In genomic region chr6:52105031-52105593, GRCm38 (mm10) we compare ENCODE assay signal across 15 mouse cellular contexts. TPM values are rescaled to one million over a fixed set of nuclear protein-coding genes. Genes with fewer than 3 reads are reported as not detected.
DNase-seq lines count a peak whose midpoint lies in the region; ATAC-seq and TF ChIP-seq lines count a peak whose summit lies in the region.
"Had no signal": no experiment of that assay in that cellular context is flagged by ENCODE, and none has a peak within 500 bp of the region (broad histone marks: within the 10 kb centered on the region; RNA-seq: fewer than 3 reads in every experiment).

No protein-coding gene starts in this region.

- no peak overlapping the region for H3K4me3 ChIP-seq in heart, postnatal 0 days (ENCODE audit: low read depth, low read length)
- H3K4me3 ChIP-seq in ES-Bruce4 (ENCODE audit: low read depth, low read length), result peak overlapping the region; percentile 20; the same call in 1 of the 2 replicates
- H3K4me3 ChIP-seq in intestine, embryonic 15.5 days (replicated peaks), result no peak overlapping the region
- H3K4me3 ChIP-seq: limb, embryonic 13.5 days had no signal

- no peak for TF ChIP-seq CTCF in heart, postnatal 0 days (IDR thresholded peaks at IDR 0.05; ENCODE audit: low read depth)
- no peak for TF ChIP-seq CTCF in ES-Bruce4 (IDR thresholded peaks at IDR 0.05; ENCODE audit: low read depth, low read length)

- peak overlapping the region; percentile 21; the same call in 1 of the 2 replicates for H3K4me2 ChIP-seq in heart, postnatal 0 days (ENCODE audit: low read depth, low read length)
- H3K4me2 ChIP-seq in intestine, embryonic 15.5 days (replicated peaks), result peak overlapping the region; percentile 17; the same call in 1 of the 2 replicates
- H3K4me2 ChIP-seq: limb, embryonic 13.5 days; lung, embryonic 14.5 days had no signal

- peaks cover 9% of the 10 kb centered on the region for H3K27me3 ChIP-seq in heart, postnatal 0 days (ENCODE audit: control insufficient read depth, insufficient read depth, low read length)
- no peaks in the 10 kb centered on the region for H3K27me3 ChIP-seq in ES-Bruce4 (ENCODE audit: control insufficient read depth, insufficient read depth, low read length, poor library complexity, severe bottlenecking)
- no peaks in the 10 kb centered on the region for H3K27me3 ChIP-seq in intestine, embryonic 15.5 days (replicated peaks)

- 35% methylated on average over 13 of the region's 13 CpGs for WGBS in heart, postnatal 0 days
- WGBS in intestine, embryonic 15.5 days, result 41% methylated on average over 13 of the region's 13 CpGs

- no peak for TF ChIP-seq POLR2A in ES-Bruce4 (IDR thresholded peaks at IDR 0.05; ENCODE audit: insufficient read depth, low read length)

- TF ChIP-seq EP300 in heart, postnatal 0 days (IDR thresholded peaks at IDR 0.05; ENCODE audit: low read depth), result no peak
- TF ChIP-seq EP300 in ES-Bruce4 (IDR thresholded peaks at IDR 0.05; ENCODE audit: insufficient read depth, low read depth, low read length), result peak; percentile 86

- no peaks in the 10 kb centered on the region for H3K9me3 ChIP-seq in heart, postnatal 0 days (replicated peaks; ENCODE audit: control insufficient read depth, low read length)
- H3K9me3 ChIP-seq in ES-Bruce4 (replicated peaks; ENCODE audit: control insufficient read depth, insufficient read depth, low read length, poor library complexity, severe bottlenecking), result peaks cover 2% of the 10 kb centered on the region; the same call in 1 of the 2 replicates
- H3K9me3 ChIP-seq in intestine, embryonic 15.5 days, result no peaks in the 10 kb centered on the region
- H3K9me3 ChIP-seq: limb, embryonic 13.5 days had no signal

- no peak for ATAC-seq in heart, postnatal 0 days (ENCODE audit: insufficient read depth, low read depth)
- ATAC-seq in intestine, embryonic 15.5 days, result no peak
- no peak for ATAC-seq in frontal cortex, adult (ENCODE audit: low TSS enrichment)
- no peak for ATAC-seq in megakaryocyte-erythroid progenitor cell, adult 5-6 weeks (replicated peaks; ENCODE audit: low FRiP score, low TSS enrichment, poor library complexity, severe bottlenecking)
- ATAC-seq: forebrain, postnatal 0 days; inflammation-experienced regulatory T-cells, adult 6 months had no signal

- H3K36me3 ChIP-seq in heart, postnatal 0 days (replicated peaks; ENCODE audit: control insufficient read depth, insufficient read depth, low read length), result no peaks in the 10 kb centered on the region
- H3K36me3 ChIP-seq in ES-Bruce4 (ENCODE audit: control insufficient read depth, insufficient read depth, low read length, poor library complexity, severe bottlenecking), result peaks cover 5% of the 10 kb centered on the region
- H3K36me3 ChIP-seq in intestine, embryonic 15.5 days, result no peaks in the 10 kb centered on the region
- H3K36me3 ChIP-seq: limb, embryonic 13.5 days had no signal

- no peak overlapping the region for H3K27ac ChIP-seq in heart, postnatal 0 days (ENCODE audit: low read depth)
- H3K27ac ChIP-seq in ES-Bruce4 (ENCODE audit: insufficient read depth, low read length), result peak overlapping the region; percentile 84
- H3K27ac ChIP-seq in intestine, embryonic 15.5 days, result no peak overlapping the region
- H3K27ac ChIP-seq: limb, embryonic 13.5 days had no signal

- no peak overlapping the region for H3K9ac ChIP-seq in heart, postnatal 0 days (replicated peaks; ENCODE audit: low read depth, low read length)
- H3K9ac ChIP-seq in ES-Bruce4 (ENCODE audit: low read depth, poor library complexity, severe bottlenecking), result no peak overlapping the region
- no peak overlapping the region for H3K9ac ChIP-seq in intestine, embryonic 15.5 days
- H3K9ac ChIP-seq: forebrain, postnatal 0 days; limb, embryonic 13.5 days; lung, embryonic 14.5 days had no signal

- no peak for DNase-seq in heart, postnatal 0 days (ENCODE audit: low spot score)
- no peak for DNase-seq in heart, adult 8-10 months (ENCODE audit: low spot score)
- DNase-seq in WW6 (ENCODE audit: low read depth, low spot score), result peak; percentile 26
- DNase-seq in testis, postnatal 10 days (ENCODE audit: low spot score), result no peak
- DNase-seq: cerebellum, adult 8-10 months; forebrain, postnatal 0 days; lung, embryonic 14.5 days had no signal

- no peaks in the 10 kb centered on the region for H3K4me1 ChIP-seq in heart, postnatal 0 days (ENCODE audit: control insufficient read depth, insufficient read depth)
- peaks cover 2% of the 10 kb centered on the region for H3K4me1 ChIP-seq in ES-Bruce4 (ENCODE audit: control insufficient read depth, insufficient read depth, low read length)
- 0 out of 2 replicates have a peak, but pooled peaks cover 5% of the 10 kb centered on the region for H3K4me1 ChIP-seq in intestine, embryonic 15.5 days (replicated peaks)
- H3K4me1 ChIP-seq: limb, embryonic 13.5 days had no signal

RNA-seq across cellular contexts. Expression of gene Hoxa1, which starts 53.0 kb away (rescaled TPM):
- 0.23 TPM in 1 of 2 replicates, not detected in the other for total RNA-seq in heart, postnatal 0 days (2014; rRNA removed; ENCODE audit: low replicate concordance)
- polyA plus RNA-seq in heart, postnatal 0 days (2015; fragmentation: Nextera tagmentation; extraction: Ambion mirVana), result 0.08 and 0.15 TPM in 2 replicates
- under 1 TPM in 2 of 4 experiments, not detected in 2; 0.16 to 0.19 TPM for total RNA-seq in heart, adult 8-10 months (2022)
- 2.7 and 2.9 TPM in 2 replicates for polyA plus RNA-seq in ES-Bruce4 (2011; ENCODE audit: insufficient read depth, insufficient read length, low read depth, missing spikeins)
- 0.86 and 1.2 TPM in 2 replicates for polyA plus RNA-seq in intestine, embryonic 15.5 days (2015; fragmentation: Nextera tagmentation; extraction: Ambion mirVana)
- total RNA-seq in megakaryocyte-erythroid progenitor cell, adult 5-6 weeks (2014; fragmentation: Nextera tagmentation), result not detected in 2 replicates
- 0.34 TPM in 1 of 2 replicates, not detected in the other for total RNA-seq in megakaryocyte-erythroid progenitor cell, adult 5-6 weeks (2017)
- total RNA-seq: layer of hippocampus, postnatal 25 days had no signal
- polyA plus RNA-seq: forebrain, postnatal 0 days; inflammation-experienced regulatory T-cells, adult 6 months had no signal

RNA-seq across cellular contexts. Expression of gene Hoxa2, which starts 59.5 kb away (rescaled TPM):
- not detected in 2 replicates for total RNA-seq in heart, postnatal 0 days (2014; rRNA removed; ENCODE audit: low replicate concordance)
- polyA plus RNA-seq in heart, postnatal 0 days (2015; fragmentation: Nextera tagmentation; extraction: Ambion mirVana), result 0.42 and 0.69 TPM in 2 replicates
- total RNA-seq in heart, adult 8-10 months (2022), result under 1 TPM in 3 of 4 experiments, not detected in 1; 0.20 to 0.34 (median 0.22) TPM
- polyA plus RNA-seq in ES-Bruce4 (2011; ENCODE audit: insufficient read depth, insufficient read length, low read depth, missing spikeins), result not detected in 2 replicates
- 7.4 and 8.6 TPM in 2 replicates for polyA plus RNA-seq in intestine, embryonic 15.5 days (2015; fragmentation: Nextera tagmentation; extraction: Ambion mirVana)
- total RNA-seq in megakaryocyte-erythroid progenitor cell, adult 5-6 weeks (2014; fragmentation: Nextera tagmentation), result 1.4 TPM in 1 of 2 replicates, not detected in the other
- not detected in 2 replicates for total RNA-seq in megakaryocyte-erythroid progenitor cell, adult 5-6 weeks (2017)
- total RNA-seq: forebrain, postnatal 0 days; granulocyte monocyte progenitor cell, adult 5-6 weeks; layer of hippocampus, postnatal 25 days had no signal
- polyA plus RNA-seq: forebrain, postnatal 0 days; inflammation-experienced regulatory T-cells, adult 6 months had no signal
